Mouse (Mus musculus): ENCODE results near the gene Bco2. TPM values are rescaled to one million over a fixed set of nuclear protein-coding genes. Genes with fewer than 3 reads are reported as not detected.

Gene Bco2
- 0.53 and 0.70 TPM in 2 replicates for polyA plus RNA-seq (2012; rRNA removed)

DNA sequence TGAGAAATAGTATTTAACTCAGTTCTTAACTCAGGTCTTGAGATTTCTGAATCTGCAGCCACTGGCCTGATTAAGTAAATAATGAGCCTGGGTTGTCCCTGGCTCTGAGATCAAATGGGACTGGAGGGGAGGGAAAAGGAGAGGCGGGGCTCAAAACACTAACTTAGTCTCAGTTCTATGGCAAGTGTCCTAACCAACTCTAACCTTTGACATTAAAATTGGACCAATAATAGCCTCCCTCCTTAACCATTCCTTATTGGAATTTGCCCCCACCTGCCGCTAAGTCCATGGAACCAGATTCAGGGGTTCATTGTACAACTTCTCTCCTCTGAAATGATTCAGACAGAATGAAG, at the start of gene Bco2:
Bco2 (minus strand) TSS at position 88 of the 353 bp plus-strand sequence.
- no peak for TF ChIP-seq POLR2A (IDR thresholded peaks at IDR 0.05; ENCODE audit: borderline replicate concordance, extremely low read depth, low read depth, low read length)
- no peak for TF ChIP-seq CTCF (IDR thresholded peaks at IDR 0.05; ENCODE audit: insufficient read depth, low read length)
- 28% methylated on average over 2 of the region's 2 CpGs for WGBS
- DNase-seq: no peak
- Histone ChIP-seq H3K4me3 (replicated peaks; ENCODE audit: extremely low read depth, low read depth, low read length) (peak within 1 kb of the TSS; percentile 54), H3K4me1 (ENCODE audit: control insufficient read depth, insufficient read depth, low read length) (no peaks in the 10 kb centered on the region; the same call in 1 of the 2 replicates)

DNA sequence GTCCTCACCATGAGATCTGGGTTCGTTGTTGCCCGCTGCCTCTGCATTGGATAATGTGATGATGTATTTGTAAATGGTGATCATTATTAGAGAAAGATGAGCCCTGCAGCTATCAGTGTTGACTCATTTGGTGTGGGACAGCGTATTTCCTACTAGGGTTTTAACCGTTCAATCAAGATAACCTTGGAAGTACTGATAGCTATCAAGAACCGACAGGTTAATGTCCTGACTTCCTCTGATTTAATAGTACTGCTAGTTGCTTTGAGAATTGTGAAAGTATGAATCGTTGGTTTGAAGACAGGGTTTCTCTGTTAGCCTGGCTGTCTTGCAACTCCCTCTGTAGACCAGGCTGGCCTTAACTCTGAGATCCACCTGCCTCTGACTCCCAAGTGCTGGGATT, 49.4 kb upstream of the Bco2 start:
- Histone ChIP-seq H3K4me1 (ENCODE audit: control insufficient read depth, insufficient read depth, low read length) (peaks cover 10% of the 10 kb centered on the region), H3K4me3 (replicated peaks; ENCODE audit: extremely low read depth, low read depth, low read length) (peak overlapping the region; percentile 78)
- DNase-seq: no peak
- 2% methylated on average over 6 of the region's 6 CpGs for WGBS
- TF ChIP-seq CTCF (IDR thresholded peaks at IDR 0.05; ENCODE audit: insufficient read depth, low read length): no peak
- no peak for TF ChIP-seq POLR2A (IDR thresholded peaks at IDR 0.05; ENCODE audit: borderline replicate concordance, extremely low read depth, low read depth, low read length)

DNA sequence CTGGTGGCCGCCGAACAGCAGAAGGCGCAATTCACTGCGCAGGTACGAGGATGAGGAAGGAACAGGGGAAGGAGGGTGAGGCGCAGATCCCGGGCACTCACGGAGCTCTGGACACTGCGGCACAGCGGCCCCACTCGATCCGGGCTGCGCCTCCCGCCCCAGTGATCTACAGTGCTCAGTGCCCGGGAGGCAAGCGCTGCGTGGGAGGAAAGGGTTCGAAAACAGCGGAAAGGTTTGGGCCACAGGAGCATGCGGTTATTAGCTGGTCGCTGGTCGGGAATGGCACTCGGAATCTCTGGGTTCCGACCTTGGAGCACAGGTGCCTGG, 49.0 kb upstream of the Bco2 start:
- no peak for DNase-seq
- TF ChIP-seq CTCF (IDR thresholded peaks at IDR 0.05; ENCODE audit: insufficient read depth, low read length) (no peak), POLR2A (IDR thresholded peaks at IDR 0.05; ENCODE audit: borderline replicate concordance, extremely low read depth, low read depth, low read length) (no peak)
- peak overlapping the region; percentile 78 for H3K4me3 ChIP-seq (replicated peaks; ENCODE audit: extremely low read depth, low read depth, low read length)
- WGBS: under 1% methylated on average over 24 of the region's 24 CpGs
- H3K4me1 ChIP-seq (ENCODE audit: control insufficient read depth, insufficient read depth, low read length): peaks cover 10% of the 10 kb centered on the region

DNA sequence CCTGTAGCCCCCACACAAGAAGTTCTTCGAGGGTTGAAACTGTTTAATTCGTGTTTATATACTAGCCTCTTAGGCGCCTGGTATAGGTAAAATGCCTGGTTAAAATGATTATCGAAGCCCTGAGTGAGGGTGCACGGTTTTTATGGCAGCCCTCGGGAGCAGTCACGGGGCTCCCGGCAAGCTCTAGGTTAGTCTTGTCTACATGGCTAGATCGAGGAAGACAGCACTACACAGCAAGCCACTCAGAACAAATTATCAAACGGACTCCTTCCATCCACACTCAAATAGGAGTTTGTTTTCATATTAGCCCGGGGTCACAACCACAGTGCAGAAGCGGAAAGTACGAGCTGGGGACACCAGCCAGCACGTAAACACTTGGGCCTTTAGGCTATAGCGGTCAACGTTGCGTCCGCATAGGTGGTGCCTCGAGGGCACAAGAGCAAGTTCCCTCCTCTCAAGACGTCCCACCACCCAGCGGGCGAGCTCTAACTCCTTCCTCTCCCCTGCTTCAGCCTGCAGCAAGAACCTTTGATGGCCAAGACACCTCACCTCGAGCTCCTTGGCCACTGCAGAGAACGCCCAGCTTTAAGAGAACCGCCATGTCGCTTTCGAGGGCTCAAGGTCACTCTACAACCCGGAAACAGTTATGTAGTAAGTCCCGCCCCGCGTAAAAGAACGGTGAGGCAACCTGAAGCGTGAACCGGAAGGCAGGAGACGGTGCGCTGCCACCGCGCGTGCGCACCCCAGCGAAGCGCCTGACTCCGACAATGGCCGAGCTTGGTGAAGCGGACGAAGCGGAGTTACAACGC, 48.4 kb upstream of the Bco2 start, which contains the start of the genes Sdhd and Timm8b:
Sdhd (minus strand) TSS at position 624 of the 809 bp plus-strand sequence.
Timm8b (plus strand) TSS at position 722 of the 809 bp plus-strand sequence.
- DNase-seq: peak; percentile 90
- H3K4me1 ChIP-seq (ENCODE audit: control insufficient read depth, insufficient read depth, low read length): peaks cover 10% of the 10 kb centered on the region
- WGBS: under 1% methylated on average over 48 of the region's 48 CpGs
- TF ChIP-seq POLR2A (IDR thresholded peaks at IDR 0.05; ENCODE audit: borderline replicate concordance, extremely low read depth, low read depth, low read length) (peak; percentile 96), CTCF (IDR thresholded peaks at IDR 0.05; ENCODE audit: insufficient read depth, low read length) (no peak)
- peak within 1 kb of the TSS; percentile 78 for H3K4me3 ChIP-seq (replicated peaks; ENCODE audit: extremely low read depth, low read depth, low read length)

DNA sequence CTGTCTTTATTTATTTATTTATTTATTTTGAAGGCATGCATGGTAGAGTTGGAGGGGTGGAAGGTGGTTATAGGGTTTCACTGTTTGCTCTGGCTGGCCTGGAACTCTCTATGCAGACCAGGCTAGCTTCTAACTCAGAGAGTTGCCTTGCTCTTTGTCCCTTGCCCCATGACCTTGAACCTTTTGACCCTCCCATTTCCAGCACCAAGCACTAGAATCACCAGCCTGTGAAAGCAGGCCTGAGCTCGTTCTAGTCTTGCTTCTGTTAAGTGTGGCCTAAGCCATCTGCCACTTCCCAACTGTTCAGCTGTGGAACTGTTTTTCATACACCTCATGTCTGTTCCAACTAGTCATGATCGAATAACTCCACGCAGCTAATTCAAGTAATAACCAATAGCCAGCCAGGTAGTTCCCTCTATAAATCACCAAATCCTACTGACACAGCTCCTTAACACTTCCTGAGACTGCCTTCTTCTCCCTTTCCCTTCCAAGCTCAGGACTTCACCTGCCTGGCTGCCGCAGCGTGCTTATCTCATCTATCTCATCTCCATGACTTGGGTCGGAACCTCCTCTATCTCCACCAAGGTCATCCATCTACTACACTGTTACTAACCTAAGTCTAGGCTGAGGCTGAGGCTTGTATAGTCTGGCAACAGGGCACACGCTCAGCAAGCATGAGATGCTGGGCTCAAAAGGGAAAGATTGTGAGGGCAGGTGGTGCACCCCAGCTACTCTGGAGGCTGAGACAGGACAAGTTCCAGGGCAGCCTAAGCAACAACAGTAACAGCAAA, 47.3 kb upstream of the Bco2 start:
- TF ChIP-seq CTCF (IDR thresholded peaks at IDR 0.05; ENCODE audit: insufficient read depth, low read length): no peak
- no peak for TF ChIP-seq POLR2A (IDR thresholded peaks at IDR 0.05; ENCODE audit: borderline replicate concordance, extremely low read depth, low read depth, low read length)
- peaks cover 10% of the 10 kb centered on the region for H3K4me1 ChIP-seq (ENCODE audit: control insufficient read depth, insufficient read depth, low read length)
- no peak for DNase-seq
- WGBS: 86% methylated on average over 7 of the region's 7 CpGs
- peak overlapping the region; percentile 18 for H3K4me3 ChIP-seq (replicated peaks; ENCODE audit: extremely low read depth, low read depth, low read length)

DNA sequence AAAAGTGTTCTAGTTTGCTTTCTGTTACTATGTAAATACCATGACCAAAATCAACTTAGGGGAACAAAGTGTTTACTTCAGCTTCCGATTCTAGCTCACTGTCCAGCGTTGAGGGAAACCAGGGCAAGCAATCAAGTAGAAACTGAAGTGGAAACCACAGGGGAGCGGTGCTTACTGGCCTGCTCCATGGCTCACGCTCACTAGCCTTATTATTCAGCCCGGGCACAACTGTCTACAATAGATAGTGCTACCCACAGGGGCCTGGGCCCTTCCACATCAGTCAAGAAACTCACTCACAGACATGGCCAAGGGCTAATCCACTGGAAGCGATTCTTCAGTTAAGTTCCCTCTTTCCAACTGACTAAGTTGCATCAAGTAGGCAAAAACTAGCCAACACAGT, 46.6 kb upstream of the Bco2 start:
- H3K4me3 ChIP-seq (replicated peaks; ENCODE audit: extremely low read depth, low read depth, low read length): no peak overlapping the region
- peaks cover 10% of the 10 kb centered on the region for H3K4me1 ChIP-seq (ENCODE audit: control insufficient read depth, insufficient read depth, low read length)
- WGBS: 62% methylated on average over 6 of the region's 6 CpGs
- no peak for DNase-seq
- TF ChIP-seq POLR2A (IDR thresholded peaks at IDR 0.05; ENCODE audit: borderline replicate concordance, extremely low read depth, low read depth, low read length): no peak
- TF ChIP-seq CTCF (IDR thresholded peaks at IDR 0.05; ENCODE audit: insufficient read depth, low read length): no peak

DNA sequence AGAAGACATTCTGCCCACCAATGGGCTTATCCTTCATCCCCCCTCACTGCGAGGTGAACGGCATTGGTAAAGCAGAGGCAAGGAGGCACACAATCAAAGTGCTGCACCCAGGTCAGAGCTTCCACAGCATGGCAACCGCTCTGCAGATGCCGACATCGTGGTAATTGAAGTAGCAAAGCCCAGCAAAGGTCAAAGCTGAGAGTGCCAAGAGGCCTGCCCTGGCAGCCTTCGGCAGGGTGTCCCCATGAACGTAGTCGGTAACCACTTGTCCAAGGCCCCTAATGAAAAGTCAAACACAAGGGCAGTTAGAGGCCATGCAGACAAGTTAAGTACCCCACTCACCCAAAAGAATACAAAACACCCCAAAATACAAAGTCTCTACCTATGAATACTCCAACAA, 42.0 kb upstream of the Bco2 start:
- DNase-seq: no peak
- WGBS: 87% methylated on average over 8 of the region's 8 CpGs
- TF ChIP-seq POLR2A (IDR thresholded peaks at IDR 0.05; ENCODE audit: borderline replicate concordance, extremely low read depth, low read depth, low read length) (no peak), CTCF (IDR thresholded peaks at IDR 0.05; ENCODE audit: insufficient read depth, low read length) (no peak)
- Histone ChIP-seq H3K4me1 (ENCODE audit: control insufficient read depth, insufficient read depth, low read length) (no peaks in the 10 kb centered on the region; the same call in 1 of the 2 replicates), H3K4me3 (replicated peaks; ENCODE audit: extremely low read depth, low read depth, low read length) (no peak overlapping the region)

DNA sequence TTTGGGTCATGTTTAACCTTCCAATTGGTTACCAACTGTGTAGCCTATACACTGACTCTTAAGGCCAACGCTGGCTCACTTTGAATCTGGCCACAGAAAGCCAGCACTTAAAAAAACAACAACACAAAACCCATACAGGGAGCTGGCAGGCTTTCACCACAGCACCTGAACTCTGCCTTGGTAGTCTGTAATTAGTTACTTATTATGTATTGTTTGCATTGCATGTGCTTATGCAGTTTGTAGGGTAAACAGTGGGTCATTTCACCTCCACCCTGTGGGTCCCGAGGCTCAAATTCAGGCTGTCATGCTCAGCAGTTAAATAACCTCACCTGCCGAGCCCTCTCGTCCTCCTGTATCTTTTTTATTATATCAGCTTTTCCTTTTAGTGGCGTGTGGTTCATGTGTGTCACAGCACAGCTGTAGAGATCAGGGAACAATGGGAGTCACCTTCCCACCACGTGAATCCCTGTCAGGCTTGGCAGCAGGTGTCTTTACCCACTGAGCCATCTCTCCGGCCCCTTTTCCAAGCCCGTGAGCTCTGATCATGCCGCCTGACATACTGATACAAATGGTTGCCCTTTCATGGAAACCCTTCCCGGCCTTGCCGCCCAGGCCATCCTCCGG, 39.9 kb upstream of the Bco2 start:
- DNase-seq: no peak
- WGBS: 73% methylated on average over 12 of the region's 12 CpGs

DNA sequence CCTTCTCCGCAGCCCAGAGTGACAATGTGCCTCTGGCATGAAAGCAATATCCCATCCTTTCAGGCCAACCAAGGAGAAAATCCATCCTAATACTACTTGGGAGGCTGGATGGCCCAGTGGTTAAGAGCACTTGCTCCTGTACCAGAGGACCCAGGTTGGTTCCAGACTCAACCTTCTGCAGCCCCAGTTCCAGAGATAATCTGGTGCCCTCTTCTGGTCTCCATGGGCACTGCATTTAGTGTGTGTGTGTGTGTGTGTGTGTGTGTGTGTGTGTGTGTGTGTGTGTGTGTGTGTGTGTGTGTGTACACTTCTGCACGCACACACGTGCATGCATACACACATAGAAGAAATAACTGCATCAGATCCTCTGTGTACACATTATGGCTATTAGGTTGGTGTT, 38.6 kb upstream of the Bco2 start:
- H3K4me3 ChIP-seq (replicated peaks; ENCODE audit: extremely low read depth, low read depth, low read length): no peak overlapping the region
- 71% methylated on average over 3 of the region's 3 CpGs for WGBS
- DNase-seq: peak; percentile 25
- H3K4me1 ChIP-seq (ENCODE audit: control insufficient read depth, insufficient read depth, low read length): no peaks in the 10 kb centered on the region
- TF ChIP-seq POLR2A (IDR thresholded peaks at IDR 0.05; ENCODE audit: borderline replicate concordance, extremely low read depth, low read depth, low read length) (no peak), CTCF (IDR thresholded peaks at IDR 0.05; ENCODE audit: insufficient read depth, low read length) (peak; percentile 31; the same call in 1 of the 2 replicates)

More for the DNA sequence above, 39.9 kb upstream of the Bco2 start:
- TF ChIP-seq POLR2A (IDR thresholded peaks at IDR 0.05; ENCODE audit: borderline replicate concordance, extremely low read depth, low read depth, low read length) (no peak), CTCF (IDR thresholded peaks at IDR 0.05; ENCODE audit: insufficient read depth, low read length) (no peak)
- Histone ChIP-seq H3K4me1 (ENCODE audit: control insufficient read depth, insufficient read depth, low read length) (no peaks in the 10 kb centered on the region), H3K4me3 (replicated peaks; ENCODE audit: extremely low read depth, low read depth, low read length) (no peak overlapping the region)
